Mouse (Mus musculus): ENCODE measurements around the gene Capn5.

The Capn5 gene

DNA sequence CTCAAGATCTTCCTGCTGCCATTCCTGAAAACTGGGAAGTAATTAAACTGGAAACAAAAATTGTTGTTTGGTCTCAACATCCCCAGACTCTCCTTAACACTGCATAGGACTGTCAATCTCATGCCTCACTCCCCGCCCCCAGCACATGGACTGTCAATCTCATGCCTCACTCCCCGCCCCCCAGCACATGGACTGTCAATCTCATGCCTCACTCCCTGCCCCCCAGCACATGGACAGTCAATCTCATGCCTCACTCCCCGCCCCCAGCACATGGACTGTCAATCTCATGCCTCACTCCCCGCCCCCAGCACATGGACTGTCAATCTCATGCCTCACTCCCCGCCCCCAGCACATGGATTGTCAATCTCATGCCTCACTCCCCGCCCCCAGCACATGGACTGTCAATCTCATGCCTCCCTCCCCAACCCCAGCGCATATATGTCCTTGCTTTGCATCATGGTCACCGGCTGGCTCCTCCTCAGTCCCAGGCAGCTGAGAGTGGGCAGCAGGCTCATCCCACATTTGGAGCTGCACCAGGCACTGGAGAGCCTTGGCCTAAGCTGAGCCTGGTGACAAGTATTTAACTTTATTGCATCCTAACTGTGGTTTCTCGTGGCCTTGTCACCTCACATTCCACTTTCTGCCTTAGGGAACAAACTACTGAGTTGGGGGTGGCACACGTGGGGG is 29.2 kb downstream of the Capn5 start:
- no peak for DNase-seq (ENCODE audit: low spot score)

DNA sequence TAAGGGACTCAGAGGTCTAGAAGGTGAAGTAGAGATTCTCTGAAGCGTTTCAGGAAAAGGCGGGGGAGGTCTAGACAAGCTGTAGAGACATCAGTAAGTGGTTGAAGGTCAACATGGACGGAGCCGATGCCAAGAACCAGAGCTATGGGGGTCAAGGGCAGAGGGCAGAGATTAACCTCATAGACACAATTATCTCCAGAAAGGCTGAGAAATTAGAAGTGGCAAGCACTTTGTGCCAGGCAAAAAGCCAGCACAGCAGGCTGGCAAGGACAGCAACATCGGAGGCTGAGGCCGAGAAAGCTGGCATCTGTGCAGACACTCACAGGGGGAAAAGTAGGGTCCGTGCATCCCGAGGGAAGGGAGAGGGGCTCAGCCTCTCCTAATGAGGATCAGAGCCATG is 30.3 kb downstream of the Capn5 start:
- no peak for DNase-seq (ENCODE audit: low spot score)

DNA sequence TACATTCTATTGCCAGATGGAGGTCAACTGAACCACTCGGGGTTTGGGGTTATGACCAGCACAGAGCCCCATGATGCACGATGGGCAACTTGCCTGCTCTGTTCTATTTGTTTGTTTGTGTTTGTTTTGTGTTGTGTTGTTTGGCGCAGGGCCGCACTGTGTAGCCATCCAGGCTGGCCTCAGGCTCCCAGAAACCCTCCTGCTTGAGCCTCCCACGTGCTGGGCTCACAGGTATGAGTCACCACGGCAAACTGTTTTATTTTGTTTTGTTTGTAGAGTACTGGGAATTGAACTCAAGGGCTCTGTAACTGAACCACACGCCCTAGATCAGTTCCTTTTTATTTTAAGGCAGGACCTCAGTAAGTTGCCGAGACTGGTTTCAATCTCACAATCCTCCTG is 31.6 kb downstream of the Capn5 start:
- DNase-seq (ENCODE audit: low spot score): no peak

DNA sequence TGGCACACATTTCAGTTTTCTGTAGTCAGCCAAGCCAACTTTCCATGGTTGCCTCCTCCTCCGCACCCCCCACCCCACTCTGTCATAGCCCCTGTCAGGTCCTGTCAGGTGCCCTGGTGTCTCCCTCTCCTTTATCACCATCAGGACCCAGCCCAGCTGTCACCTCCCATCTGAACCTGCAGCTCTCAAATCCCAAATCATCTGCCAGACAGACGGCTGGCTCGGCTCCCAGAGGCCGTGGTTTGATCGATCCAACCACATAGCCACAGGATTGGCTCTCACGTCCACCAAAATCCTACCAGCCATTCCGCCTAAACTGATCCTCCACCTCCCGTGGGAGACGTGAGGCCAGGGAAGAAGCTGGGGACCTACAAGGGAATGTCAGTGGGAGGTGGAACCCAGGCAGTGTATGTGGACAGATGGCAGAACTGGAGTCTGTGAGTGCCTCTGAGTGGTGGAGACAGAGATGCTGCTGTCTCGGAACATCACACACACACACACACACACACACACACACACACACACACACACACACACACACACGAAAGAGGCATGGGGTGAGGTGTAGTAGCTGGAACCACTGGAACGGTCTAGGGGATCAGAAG is 32.1 kb downstream of the Capn5 start:
- no peak for DNase-seq (ENCODE audit: low spot score)

DNA sequence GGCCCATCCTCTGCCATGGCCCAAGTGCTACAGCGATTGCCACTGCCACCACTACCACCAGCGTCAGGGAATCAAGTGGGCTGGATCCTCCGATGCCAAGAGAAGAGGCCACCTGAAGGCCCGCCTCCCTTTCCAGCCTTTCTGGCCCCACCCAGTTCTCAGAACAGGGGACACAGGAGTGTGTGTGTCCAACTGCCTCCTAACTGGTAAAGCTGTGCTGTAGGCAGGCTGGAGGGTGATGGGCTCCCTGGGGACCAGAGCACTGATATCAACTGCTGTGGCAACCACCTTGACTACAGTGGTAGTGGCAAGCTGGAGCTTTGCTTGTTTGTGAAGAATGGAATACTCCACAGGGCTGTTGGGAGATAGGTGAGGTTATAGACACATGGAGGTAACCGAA is 32.7 kb downstream of the Capn5 start, which contains the start of gene Omp:
Omp (minus strand) TSS at position 101 of the 400 bp plus-strand sequence.
- DNase-seq (ENCODE audit: low spot score): no peak

DNA sequence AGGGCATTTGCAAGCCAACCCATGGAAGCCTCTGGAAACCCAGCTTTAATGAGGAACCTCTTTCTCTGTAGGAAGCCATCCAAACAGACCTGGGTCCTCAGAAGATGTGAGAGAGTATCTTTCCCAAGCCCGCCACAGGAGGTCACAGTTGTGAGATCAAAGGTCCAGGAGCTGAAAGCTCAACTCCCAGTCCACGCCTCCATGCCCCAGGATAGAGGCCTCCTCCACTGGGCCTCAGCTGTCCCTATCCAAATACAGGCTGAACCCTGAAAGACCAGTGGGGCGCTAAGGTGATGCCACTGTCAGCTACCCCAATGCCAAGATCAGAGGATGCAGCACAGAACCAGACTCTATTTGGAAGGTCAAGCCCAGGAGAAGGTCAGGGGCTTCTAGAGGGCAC is 35.4 kb downstream of the Capn5 start:
- DNase-seq (ENCODE audit: low spot score): no peak

DNA sequence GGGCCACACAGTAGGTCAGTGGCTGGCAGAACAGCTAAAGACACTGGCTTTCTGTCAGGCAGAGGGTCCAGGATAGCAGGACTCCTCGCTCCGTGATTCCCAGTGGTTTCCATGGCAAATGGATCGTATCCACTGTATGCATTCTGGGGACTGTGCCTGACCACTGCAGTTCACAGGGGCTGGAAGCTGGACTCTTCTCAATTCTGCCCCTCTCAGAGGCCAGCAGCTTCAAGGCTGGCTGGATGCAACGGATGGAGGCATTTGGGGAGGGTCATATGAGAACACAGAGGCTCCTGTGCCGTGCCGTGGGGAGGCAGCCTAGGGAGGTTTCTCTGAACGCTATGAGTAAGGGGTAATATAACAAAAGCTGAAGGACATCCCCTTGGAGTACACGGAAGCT is 35.8 kb downstream of the Capn5 start:
- no peak for DNase-seq (ENCODE audit: low spot score)

DNA sequence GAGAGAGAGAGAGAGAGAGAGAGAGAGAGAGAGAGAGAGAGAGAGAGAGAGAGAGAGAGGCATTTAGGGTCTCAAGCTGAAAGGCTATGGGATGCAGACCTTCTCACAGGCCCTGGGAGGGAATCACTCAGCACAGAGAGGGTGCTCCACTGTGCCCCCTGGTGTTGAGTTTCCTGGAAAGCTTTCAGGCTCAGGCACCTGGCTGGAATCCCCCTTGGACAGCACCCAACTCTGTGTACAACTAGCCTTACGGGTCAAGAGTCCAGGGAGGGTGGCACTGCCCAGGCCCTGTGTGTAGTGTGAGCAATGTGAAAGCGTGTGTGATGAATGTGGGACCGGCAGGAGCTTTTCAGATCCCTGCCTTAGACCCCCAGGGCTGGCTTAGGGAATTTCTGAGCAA is 36.9 kb downstream of the Capn5 start:
- DNase-seq (ENCODE audit: low spot score): no peak

DNA sequence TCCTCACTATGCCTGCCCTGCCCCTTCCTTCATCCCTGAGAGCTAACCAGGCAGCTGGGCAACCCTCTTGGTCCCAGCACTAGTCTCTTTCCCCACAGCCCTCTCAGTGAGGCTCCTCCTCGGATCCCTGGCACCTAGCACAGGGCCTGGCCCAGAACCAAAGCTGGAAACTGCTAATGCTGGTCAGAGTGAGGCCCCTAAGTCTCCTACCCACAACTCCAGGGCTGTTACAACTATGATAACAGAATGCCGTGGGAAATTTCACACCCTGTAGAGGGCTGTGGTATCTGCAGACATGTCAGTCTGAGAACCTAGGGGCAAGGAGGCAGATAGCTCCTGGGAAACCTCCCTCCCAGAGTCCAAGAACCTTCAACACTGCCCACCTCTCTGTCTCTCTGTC is 37.5 kb downstream of the Capn5 start:
- no peak for DNase-seq (ENCODE audit: low spot score)

DNA sequence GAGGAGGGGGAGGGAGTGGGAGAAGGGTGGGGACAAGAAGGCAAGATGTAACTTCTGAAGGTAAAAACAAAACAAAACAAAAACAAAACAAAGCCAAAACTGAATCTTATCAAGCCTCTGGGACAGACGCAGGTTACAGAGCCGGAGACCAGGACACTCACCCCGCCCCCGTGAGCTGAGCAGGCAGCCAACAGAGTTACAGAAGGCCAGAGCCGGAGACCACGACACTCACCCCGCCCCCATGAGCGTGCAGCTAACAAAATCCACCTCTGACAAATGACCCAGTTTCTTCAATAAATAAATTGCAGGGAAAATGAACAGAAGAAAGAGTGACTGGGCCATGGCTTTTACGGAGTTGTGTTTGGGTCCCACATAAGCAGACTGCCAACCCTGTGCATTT is 38.9 kb downstream of the Capn5 start:
- DNase-seq (ENCODE audit: low spot score): no peak

DNA sequence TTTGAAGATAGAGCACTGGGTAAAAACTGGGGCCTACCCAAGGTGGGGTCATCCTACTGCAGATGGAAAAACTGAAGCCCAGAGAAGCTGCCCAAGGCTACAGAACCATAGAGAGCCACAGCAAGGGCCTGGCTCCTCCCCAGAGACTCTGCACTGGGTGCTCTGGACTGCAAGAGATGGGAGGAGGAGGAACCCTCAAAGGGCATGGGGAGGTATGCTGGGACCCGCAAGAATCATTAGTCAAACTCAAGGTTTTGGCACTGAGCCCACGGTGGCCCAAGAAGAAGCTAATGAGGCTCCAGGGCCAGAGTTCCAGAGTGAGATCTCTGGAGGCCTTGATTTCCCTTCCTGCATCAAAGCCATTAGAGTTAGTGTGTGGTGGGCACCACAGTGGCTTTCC is 40.1 kb downstream of the Capn5 start:
- DNase-seq (ENCODE audit: low spot score): no peak

DNA sequence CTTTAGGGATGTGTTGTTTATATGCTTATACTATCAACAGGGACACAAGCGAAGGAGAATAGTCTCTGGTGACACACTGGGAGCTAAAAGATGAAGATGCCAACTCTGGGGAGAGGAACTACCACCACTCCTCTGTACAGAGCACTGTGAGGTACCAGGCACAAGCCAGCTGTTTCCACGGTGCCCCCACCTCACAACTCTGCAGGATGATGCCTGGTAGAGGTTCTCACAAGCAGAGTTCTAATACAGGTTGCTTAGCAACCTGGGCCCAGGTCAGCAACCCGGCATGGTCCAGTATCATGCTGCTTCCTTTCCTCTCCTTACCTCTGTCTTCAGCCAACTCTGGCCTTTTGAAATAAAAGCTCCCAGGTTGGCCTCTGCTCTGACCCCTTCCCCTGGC is 40.5 kb downstream of the Capn5 start:
- DNase-seq (ENCODE audit: low spot score): no peak

DNA sequence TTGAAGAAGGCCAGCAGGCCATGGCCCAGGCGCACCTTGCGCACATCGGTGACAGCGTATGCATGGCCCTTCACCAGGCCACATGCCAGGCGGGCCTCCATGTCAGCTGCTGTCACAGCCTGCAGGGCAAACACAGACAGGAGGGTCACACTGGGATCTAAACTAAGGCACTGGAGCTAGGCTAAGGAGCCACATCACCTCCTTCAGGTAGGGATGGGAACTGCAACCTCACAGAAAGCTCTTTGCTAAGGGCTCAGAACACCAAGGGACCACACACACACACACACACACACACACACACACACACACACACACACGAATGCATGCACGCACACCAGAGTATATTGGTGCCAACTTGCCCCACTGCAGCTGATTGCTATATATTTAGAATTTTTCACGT is 46.3 kb downstream of the Capn5 start:
- no peak for DNase-seq (ENCODE audit: low spot score)

DNA sequence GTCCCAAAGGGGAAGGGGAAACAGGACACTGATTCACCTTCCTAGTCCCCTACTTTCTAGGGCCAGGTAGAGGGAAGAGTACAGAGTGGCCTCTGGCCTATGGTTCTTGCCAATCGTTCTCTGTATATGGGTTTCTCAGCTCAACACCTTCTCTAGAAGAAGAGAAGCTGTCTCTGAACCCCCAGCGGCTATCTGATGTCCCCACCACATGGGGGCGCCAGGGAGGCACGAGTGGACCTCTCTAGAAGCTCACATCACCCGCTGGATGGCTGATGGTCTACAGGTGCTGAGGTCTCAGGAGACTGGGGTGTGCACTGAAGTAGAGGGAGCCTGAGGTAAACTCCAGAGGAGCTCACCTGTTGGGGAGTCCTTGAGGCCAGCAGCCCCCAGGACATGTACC is 52.6 kb downstream of the Capn5 start:
- no peak for DNase-seq (ENCODE audit: low spot score)

DNA sequence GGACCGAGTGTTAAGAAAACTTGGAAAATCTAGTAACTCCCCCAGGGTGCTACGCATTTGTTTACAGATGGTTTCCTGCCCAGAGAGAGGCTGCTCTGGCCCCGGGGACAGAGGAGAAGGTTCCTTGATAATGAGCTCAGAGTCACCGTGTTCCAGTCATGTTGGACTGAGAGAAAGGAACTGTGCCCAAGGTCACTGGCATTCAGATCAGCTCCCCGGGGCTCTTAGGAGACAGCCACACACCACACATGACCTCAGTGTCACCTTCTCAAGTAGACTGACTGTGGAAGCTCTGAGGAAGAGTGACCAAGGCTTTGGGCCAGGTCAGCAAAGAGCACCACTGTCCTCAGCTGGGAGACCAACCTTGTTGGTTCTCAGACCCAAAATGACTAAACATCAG is 53.4 kb downstream of the Capn5 start:
- DNase-seq (ENCODE audit: low spot score): no peak

DNA sequence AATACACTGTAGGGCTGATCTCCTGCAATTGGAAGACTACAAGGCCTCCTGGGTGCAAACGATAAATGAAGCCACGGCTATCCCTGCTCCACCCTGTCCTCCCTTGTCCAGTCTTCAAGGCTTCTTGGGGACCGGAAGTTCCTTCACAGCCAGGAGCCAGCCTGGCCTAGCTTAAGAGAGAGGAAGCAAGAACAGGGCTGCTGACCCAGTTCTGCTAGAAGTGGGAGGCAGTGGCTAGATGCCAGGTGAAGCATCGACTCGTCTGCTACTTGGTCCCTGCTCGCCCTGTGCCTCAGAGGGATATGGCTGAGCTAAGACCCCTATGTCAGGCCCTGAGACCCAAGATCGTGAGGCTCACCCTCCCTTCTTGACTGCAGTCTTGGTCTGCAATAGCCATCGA is 56.4 kb downstream of the Capn5 start:
- DNase-seq (ENCODE audit: low spot score): no peak

DNA sequence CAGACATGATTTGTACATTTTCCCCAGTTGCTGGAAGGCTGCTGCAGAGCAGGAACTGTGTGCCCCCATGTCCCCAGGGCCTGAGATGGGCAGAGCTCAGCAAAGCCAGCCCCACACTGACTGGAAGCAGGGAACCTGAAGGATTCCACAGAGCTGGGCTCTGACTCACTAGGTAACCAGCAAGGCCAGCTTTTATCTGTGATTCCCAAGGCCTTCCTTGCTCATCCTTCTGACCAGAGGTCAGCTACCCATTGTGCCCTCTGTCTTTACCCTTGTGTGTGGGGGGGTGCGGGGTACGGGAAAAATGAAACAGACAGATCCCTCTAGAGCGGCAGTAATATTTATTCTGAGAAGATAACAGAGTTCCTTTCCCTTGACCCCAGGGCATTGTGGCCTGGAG is 56.8 kb downstream of the Capn5 start:
- peak; percentile 51 for DNase-seq (ENCODE audit: low spot score)

DNA sequence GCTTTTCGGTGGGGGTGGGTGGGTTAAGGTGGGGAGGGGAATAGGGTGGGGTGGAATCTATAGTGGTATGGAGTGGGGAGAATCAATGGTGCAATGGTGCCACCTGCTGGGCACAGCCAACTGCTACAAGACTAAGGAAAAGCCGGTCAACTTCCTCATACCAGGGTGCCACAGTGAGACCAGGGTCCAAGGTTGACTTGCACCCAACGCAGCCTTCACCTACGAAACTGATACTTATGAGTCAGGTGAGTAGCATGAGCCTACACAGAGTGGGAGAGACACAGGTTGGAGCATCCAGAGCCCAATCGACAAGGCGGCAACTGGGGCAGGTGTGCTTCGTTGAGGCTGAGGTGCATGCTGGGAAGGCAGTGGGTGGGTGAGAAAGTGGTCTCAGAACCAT is 57.7 kb downstream of the Capn5 start:
- peak; percentile 81 for DNase-seq (ENCODE audit: low spot score)

DNA sequence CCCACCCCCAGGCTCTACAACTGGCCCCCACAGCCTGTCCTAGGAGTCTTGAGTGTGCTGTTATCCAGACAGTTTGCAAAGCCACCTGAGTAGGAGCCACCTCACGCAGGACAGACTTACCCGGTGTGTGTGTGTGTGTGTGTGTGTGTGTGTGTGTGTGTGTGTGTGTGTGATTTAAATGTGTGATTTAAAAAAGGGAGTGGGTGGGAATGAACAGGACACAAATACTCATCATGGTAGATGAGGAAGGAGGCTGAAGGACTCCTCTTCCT is 58.2 kb downstream of the Capn5 start:
- no peak for DNase-seq (ENCODE audit: low spot score)

DNA sequence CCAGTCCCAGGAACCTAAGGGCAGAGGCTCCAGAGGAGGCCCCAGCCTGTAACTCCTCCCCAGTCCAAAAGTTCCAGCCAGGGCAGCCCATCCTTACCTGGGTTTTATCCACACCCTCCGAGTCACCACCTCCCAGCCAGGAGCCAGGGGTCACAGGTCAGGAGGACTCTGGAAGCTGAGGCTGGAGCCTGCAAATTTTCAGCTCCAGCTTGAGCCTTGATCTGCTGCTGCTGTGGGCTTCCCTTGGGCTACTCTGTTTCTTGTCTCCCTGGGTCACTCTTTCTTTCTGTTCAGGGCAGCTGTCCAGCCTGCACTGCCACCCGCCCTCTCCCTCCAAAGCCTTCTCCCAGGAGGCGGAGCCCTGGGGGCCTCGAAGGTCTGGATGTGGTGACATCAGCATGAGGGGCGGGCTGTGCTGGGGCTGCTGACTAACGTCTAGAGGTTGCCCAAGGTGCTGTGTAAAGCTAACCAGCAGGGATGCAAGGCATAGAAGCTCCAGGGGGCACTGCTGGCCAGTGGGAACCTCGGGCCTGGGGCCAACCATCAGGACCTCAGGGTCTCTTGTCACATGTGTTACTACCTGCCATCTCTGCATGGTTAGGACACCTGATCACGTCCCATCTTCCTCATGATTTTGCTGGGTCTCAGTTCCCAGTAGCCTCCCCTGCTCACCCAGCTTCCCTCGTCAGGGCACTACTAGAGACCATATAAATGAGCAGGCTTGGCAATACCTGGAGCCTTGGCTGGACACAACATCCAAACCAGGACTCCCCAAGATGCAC is 58.7 kb downstream of the Capn5 start, which contains the start of gene Myo7a:
Myo7a (minus strand) TSS at position 346 of the 782 bp plus-strand sequence.
- DNase-seq (ENCODE audit: low spot score): peak; percentile 90

DNA sequence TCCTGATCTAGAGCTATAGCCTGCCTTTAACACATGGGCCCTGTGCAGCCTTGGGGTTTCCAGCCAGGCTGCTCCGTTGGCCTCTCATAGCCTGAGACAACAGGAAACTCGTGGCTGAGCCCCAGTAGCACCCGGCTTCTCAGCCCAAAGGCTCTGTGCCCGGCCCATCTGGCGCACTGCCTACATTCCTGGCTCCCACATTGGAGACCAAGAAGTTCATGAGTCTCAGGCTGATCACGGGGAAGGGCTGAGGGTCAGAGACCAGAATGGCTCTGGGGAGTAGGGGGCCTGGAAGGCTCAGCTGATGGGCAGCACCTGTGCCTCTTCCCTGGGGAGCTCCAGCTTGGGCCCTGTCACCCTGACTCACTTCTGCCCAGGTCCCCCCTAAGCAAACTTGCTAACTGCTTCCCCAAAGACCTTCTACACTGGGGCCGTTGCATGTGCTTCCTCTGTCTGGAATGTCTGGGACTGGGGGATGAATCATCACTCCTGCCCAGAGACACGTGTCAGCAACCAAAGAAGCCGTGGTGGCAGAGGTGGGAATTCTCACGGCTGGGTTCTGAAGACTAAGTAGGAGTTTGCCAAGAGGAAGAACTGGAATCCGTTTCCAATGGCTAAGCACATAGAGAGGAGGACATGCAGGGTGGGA is 60.9 kb downstream of the Capn5 start:
- no peak for DNase-seq (ENCODE audit: low spot score)

DNA sequence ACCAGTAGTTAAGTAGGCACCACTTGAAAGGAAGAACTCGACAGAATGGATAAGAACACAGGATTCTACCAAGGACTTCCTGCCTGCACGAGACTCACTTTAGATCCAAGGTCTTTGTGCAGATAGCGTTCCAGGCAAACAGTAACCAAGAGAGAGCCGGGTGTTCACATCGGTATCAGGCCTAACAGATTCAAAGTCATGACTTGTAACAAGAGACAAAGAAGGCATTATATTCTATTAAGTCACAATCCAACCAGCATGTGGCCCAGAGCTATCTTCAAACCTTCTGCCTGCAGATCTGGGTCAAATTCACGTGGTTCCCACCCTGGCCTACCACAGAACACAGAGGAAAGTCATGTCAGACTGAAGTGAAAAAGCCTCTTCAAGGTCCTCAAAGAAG is 63.4 kb downstream of the Capn5 start:
- no peak for DNase-seq (ENCODE audit: low spot score)

DNA sequence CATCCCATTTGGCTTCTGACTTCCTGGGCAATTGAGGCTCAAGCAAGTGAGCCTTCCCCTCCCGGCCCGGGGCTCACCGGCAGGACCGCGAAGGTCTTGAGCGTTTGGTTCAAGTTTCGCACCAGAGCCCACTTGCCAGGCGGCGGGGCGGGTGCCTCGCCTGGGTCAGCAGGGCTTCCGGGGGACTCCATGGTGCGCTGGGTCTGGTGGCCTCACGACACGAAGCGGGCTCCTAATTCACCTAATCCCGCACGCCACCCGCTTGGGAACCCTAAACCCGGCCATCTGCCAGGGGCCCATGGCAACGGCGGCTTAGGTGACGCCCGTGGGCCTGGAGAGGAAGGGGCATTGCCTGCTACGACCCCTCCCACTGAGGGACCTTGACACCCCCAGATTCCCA is 66.8 kb downstream of the Capn5 start:
- DNase-seq (ENCODE audit: low spot score): no peak
